Mouse (Mus musculus) heart, postnatal 0 days (tissue): ENCODE data around the gene Mymk. TPM values are rescaled to one million over a fixed set of nuclear protein-coding genes. Genes with fewer than 3 reads are reported as not detected.

ENCODE experiments used
- ATAC-seq: fragments of 200-750 bp; cut with Nextera tagmentation; 2 replicates; pipeline ENCODE4 v1.8.0; 2017; ENCODE audit warnings: low read depth, moderate number of reproducible peaks, moderate library complexity; ENCODE audit not compliant: insufficient read depth
- DNase-seq: peaks from one replicate; pipeline ENCODE4 v3.0.0-alpha.2; 2016; ENCODE audit warnings: low spot score
- H3K27ac ChIP-seq: fragments of 300-500 bp; sonication (generic); 2 replicates; pipeline ENCODE4 v1.5.1; 2014; ENCODE audit warnings: low read depth, mild to moderate bottlenecking
- H3K27me3 ChIP-seq: fragments of 300-500 bp; sonication (generic); 2 replicates; pipeline ENCODE4 v1.6.1; 2014; ENCODE audit warnings: low read length, mixed read lengths; ENCODE audit not compliant: control insufficient read depth, insufficient read depth
- H3K36me3 ChIP-seq: fragments of 300-500 bp; sonication (generic); replicated peaks from 2 replicates; pipeline ENCODE4 v1.6.1; 2014; ENCODE audit warnings: low read length, mixed read lengths; ENCODE audit not compliant: control insufficient read depth, insufficient read depth
- H3K4me1 ChIP-seq: fragments of 300-500 bp; sonication (generic); 2 replicates; pipeline ENCODE4 v1.6.1; 2014; ENCODE audit warnings: antibody characterized with exemption; ENCODE audit not compliant: control insufficient read depth, insufficient read depth
- H3K4me2 ChIP-seq: fragments of 300-500 bp; sonication (generic); 2 replicates; pipeline ENCODE4 v1.6.1; 2014; ENCODE audit warnings: low read depth, mild to moderate bottlenecking, low read length, moderate library complexity
- H3K4me3 ChIP-seq: fragments of 300-500 bp; sonication (generic); 2 replicates; pipeline ENCODE4 v1.5.1; 2014; ENCODE audit warnings: low read depth, low read length
- H3K9ac ChIP-seq: fragments of 300-500 bp; sonication (generic); replicated peaks from 2 replicates; pipeline ENCODE4 v1.6.1; 2014; ENCODE audit warnings: low read depth, low read length, mixed read lengths
- H3K9me3 ChIP-seq: fragments of 300-500 bp; sonication (generic); replicated peaks from 2 replicates; pipeline ENCODE4 v1.6.1; 2016; ENCODE audit warnings: low read length; ENCODE audit not compliant: control insufficient read depth
- CTCF ChIP-seq: IDR thresholded peaks from 2 replicates; pipeline ENCODE4 v1.5.1; 2016; ENCODE audit warnings: antibody characterized with exemption, control low read depth, low read depth
- EP300 ChIP-seq: IDR thresholded peaks from 2 replicates; pipeline ENCODE4 v1.6.1; 2016; ENCODE audit warnings: antibody characterized with exemption, low read depth
- WGBS: fragments of 180-500 bp; shearing (Covaris S2); extraction: QIAGEN DNeasy Blood & Tissue Kit; methylation state at CpG from one replicate; pipeline ENCODE4 v1.1.7; 2014; 5-methylcytosine and 5-hydroxymethylcytosine counted together
- polyA plus RNA-seq: library from polyadenylated mRNA; unstranded; fragments of >200 nt; fragmentation: Nextera tagmentation; extraction: Ambion mirVana; gene quantifications from 2 replicates; pipeline ENCODE4 v1.2.1, GENCODE M21; 2015
- total RNA-seq: library from RNA; depleted of rRNA; stranded (reverse); fragments of >200 nt; gene quantifications from 2 replicates; pipeline ENCODE4 v1.2.3, GENCODE M21; 2014; ENCODE audit warnings: low replicate concordance

The Mymk gene
- total and polyA plus RNA-seq, 2 experiments from 2014 or later, result 0.08 TPM; not detected in 1

- no peaks in the 10 kb centered on the region for H3K27me3 ChIP-seq
- peaks cover 27% of the 10 kb centered on the region; the same call in 1 of the 2 replicates for H3K4me1 ChIP-seq
- no peak for ATAC-seq
These were observed 15.6 kb upstream of the Mymk start for GRCm38 (mm10) chr2:27087581-27087980.

GRCm38 (mm10) chr2:27086483-27087010, 14.6 kb upstream of the Mymk start:
- Histone ChIP-seq H3K9me3 (no peaks in the 10 kb centered on the region), H3K27ac (no peak overlapping the region), H3K4me3 (no peak overlapping the region), H3K27me3 (no peaks in the 10 kb centered on the region), H3K9ac (no peak overlapping the region), H3K4me2 (no peak overlapping the region), H3K36me3 (no peaks in the 10 kb centered on the region), H3K4me1 (peaks cover 27% of the 10 kb centered on the region; the same call in 1 of the 2 replicates)
- ATAC-seq, result no peak
- WGBS, result 80% methylated on average over 4 of the region's 4 CpGs
- DNase-seq, result no peak
- TF ChIP-seq EP300 (no peak), CTCF (no peak)

More at GRCm38 (mm10) chr2:27087581-27087980, 15.6 kb upstream of the Mymk start:
- DNase-seq, result no peak
- no peak overlapping the region for H3K4me3 ChIP-seq
- H3K9me3 ChIP-seq, result no peaks in the 10 kb centered on the region
- H3K27ac ChIP-seq, result no peak overlapping the region
- TF ChIP-seq EP300 (no peak), CTCF (no peak)
- no peak overlapping the region for H3K9ac ChIP-seq
- no peaks in the 10 kb centered on the region for H3K36me3 ChIP-seq
- H3K4me2 ChIP-seq, result no peak overlapping the region
- 77% methylated on average over 5 of the region's 5 CpGs for WGBS

- Histone ChIP-seq H3K9me3 (no peaks in the 10 kb centered on the region), H3K4me1 (peaks cover 27% of the 10 kb centered on the region; the same call in 1 of the 2 replicates), H3K27ac (no peak overlapping the region), H3K9ac (no peak overlapping the region), H3K36me3 (no peaks in the 10 kb centered on the region), H3K4me3 (no peak overlapping the region), H3K27me3 (no peaks in the 10 kb centered on the region), H3K4me2 (no peak overlapping the region)
- ATAC-seq (no peak), DNase-seq (no peak)
- no peak for TF ChIP-seq CTCF
- no peak for TF ChIP-seq EP300
- WGBS, result 12% methylated on average over 2 of the region's 2 CpGs
These were observed 13.8 kb upstream of the Mymk start for GRCm38 (mm10) chr2:27085801-27086200.

GRCm38 (mm10) chr2:27084963-27085362, 13.0 kb upstream of the Mymk start:
- TF ChIP-seq EP300, result no peak
- TF ChIP-seq CTCF, result no peak
- H3K27me3 ChIP-seq, result no peaks in the 10 kb centered on the region
- H3K9ac ChIP-seq, result no peak overlapping the region
- peaks cover 29% of the 10 kb centered on the region for H3K4me1 ChIP-seq
- no peak overlapping the region for H3K4me3 ChIP-seq
- no peak overlapping the region for H3K4me2 ChIP-seq
- no peak for ATAC-seq
- no peak for DNase-seq
- no peaks in the 10 kb centered on the region for H3K36me3 ChIP-seq
- no peaks in the 10 kb centered on the region for H3K9me3 ChIP-seq
- H3K27ac ChIP-seq, result no peak overlapping the region
- 53% methylated on average over 8 of the region's 8 CpGs for WGBS

- peaks cover 40% of the 10 kb centered on the region for H3K4me1 ChIP-seq
- ATAC-seq, result no peak
- DNase-seq, result no peak
- TF ChIP-seq EP300 (no peak; the same call in 1 of the 2 replicates), CTCF (no peak)
- no peaks in the 10 kb centered on the region for H3K36me3 ChIP-seq
- no peak overlapping the region for H3K9ac ChIP-seq
- no peaks in the 10 kb centered on the region for H3K27me3 ChIP-seq
- H3K4me2 ChIP-seq, result no peak overlapping the region
- H3K27ac ChIP-seq, result no peak overlapping the region
- no peaks in the 10 kb centered on the region for H3K9me3 ChIP-seq
- WGBS, result 58% methylated on average over 12 of the region's 12 CpGs
- H3K4me3 ChIP-seq, result no peak overlapping the region
These were observed 11.9 kb upstream of the Mymk start for GRCm38 (mm10) chr2:27083761-27084475.
